Mouse (Mus musculus) fat pad, adult 2 months (tissue): ENCODE measurements around the gene Ddx5.
"Not testable (repeated sequence)": the region's sequence is repeated elsewhere in the genome, so short reads cannot be mapped to it uniquely, and the experiment has no call there.

Experiments used
- DNase-seq: peaks from one replicate; pipeline ENCODE4 v3.0.0-alpha.2; 2011; ENCODE audit warnings: low read depth, low spot score; ENCODE audit errors: extremely low read depth

Ddx5 gene

DNA sequence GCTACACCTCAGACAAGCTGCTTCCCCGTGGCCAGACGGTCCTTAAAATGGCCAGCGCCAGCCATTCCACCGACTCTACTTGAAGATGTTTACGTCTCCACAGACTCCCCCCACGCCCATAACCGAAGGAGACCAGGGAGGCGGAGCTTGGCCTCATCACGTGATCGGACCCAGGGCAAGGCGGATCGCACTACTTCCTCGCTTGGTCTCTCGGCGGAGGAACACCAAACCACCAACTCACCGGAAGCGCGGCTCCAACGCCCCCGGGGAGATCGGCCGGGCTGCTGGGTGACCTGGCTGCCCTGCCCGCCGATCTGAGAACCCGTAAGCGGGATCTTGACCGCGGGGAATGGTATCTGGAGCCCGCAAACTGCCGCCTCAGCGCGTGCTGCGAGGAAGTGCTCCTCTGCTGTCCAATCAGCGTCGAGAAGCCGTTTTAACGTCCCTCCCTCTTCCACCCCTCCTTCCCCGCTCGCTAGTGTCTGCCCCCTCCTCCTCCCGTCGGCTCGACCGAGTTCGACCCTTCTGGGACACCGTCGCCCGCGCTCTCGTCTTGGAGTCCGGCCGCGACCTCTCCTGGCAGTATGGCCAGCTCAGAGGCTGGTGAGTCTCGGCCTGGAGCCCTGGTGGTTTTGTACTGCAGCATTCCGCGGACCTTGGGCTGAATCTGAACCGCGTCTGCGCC lies at the start of gene Ddx5, which contains the start of gene Cep95:
TSS of gene Ddx5 (minus strand) at position 411 of the 685 bp plus-strand sequence.
TSS of gene Cep95 (plus strand) at position 478 of the 685 bp plus-strand sequence.
- peak; percentile 83 for DNase-seq

- no peak for DNase-seq
Measured at GRCm38 (mm10) chr11:106828079-106828478, 39.1 kb upstream of the Ddx5 start.

DNA sequence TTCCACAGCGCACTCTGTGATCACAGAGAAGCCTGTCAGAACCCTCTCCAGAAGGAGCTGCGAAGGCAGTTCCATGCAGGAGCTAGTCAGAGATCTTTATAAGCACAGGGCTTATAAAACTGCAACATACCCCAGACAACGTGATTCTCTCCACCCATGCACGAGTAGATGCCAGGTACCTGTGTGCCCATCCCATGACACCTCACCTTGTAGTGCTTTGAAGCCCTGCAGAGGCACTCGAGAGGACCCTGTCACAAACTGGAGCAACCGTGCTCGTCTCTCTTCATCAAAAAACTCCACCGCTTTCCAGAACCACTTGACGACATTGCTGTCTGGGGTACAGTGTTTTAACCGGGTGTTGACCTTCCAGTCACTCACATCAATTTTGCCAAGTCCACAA lies 35.4 kb upstream of the Ddx5 start:
- no peak for DNase-seq

DNA sequence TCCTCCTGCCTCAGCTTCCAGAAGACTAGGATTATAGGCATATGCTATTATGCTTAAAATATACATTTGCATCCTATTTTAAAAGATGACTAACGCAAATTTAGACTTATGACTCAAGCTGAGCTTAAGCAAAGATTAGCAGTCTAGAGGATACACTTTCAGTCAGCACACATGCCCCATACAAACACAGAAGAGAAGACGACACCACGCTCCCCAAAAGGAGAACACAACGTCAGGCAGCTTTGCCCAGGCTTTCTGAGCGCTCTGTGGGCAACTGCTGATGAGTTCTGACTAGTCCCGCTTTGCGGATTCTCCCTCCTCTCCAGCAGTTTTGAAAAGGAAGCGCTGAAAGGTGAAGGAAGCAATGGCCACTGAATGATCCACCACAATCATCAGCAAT lies 34.8 kb upstream of the Ddx5 start:
- DNase-seq: no peak

DNA sequence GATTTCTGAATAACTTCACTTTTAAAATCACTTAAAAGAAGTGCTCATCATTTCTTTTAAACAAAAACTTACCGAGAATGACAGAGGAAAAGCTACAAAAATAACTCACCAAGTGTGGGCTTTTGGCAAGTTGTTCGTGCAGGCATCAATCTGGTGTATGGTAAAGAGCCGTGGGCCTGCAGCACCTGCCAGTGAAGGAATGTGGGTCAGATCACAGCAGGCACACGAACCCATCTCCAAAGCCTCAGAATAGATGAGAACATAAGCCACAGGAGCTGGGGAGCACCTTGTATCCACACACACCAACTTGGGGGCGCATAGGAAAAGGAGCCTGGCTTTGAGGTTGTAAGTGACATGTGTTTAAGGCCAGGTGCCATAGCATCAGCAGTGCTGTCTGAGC lies 33.9 kb upstream of the Ddx5 start:
- DNase-seq: no peak

DNA sequence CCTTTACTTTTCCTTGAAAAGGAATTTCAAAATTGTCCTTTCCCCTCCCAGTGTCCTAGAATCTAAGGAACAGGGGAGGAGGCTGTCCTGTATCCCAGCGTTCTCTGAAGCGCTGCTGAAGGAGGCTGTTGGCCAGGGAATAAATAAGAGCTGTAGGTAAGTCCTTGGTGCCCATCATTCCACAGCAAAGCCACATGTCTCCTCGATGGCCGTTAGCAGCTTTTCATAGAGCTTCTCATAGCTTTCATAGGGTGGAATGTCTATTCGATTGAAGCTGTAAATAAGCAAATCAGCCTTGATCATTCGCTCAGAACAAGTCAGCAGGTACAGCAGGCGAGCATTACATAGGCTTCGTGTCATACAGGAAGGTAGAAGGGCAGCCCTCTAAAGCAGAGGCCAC lies 33.5 kb upstream of the Ddx5 start:
- DNase-seq: no peak

DNA sequence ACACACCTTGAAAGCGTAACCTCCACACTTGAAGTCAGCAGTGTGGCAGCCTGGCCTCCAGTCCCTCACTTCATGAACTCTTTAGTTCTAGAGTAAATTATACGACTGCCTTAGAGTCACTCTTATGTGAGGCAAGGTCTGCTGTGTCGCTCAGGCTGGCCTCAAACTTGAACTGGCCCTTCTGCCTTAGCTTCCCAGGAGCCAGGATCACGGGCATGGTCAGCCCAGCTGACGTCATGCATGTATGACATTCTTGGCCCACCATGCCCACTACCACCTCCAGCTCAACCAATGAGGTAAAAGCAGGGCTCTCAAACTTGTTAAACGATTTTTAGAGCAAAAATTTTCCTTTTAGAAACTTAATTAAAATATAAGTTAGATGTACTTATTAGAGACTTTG lies 32.4 kb upstream of the Ddx5 start:
- no peak for DNase-seq

DNA sequence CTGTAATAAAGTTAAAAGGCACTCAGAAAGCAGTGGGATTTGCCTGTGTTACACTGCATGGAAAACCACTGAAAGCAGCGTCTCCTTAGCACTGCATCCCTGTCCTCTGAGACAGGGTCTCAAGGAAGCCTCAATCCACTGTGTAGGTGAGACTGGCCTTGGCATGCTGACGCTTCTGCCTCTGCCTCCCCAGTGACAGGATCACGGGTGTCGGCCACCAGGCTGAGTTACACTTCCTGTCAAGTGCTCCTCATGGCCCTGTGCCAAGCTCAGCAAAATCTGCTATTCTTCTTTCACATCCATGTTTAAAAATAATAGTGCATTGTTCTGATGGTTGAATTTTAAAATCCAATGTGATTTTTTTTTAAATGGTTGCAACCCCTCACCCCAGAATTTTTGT lies 32.0 kb upstream of the Ddx5 start:
- DNase-seq: no peak

- DNase-seq: no peak
Measured at GRCm38 (mm10) chr11:106820252-106820651, 31.3 kb upstream of the Ddx5 start.

DNA sequence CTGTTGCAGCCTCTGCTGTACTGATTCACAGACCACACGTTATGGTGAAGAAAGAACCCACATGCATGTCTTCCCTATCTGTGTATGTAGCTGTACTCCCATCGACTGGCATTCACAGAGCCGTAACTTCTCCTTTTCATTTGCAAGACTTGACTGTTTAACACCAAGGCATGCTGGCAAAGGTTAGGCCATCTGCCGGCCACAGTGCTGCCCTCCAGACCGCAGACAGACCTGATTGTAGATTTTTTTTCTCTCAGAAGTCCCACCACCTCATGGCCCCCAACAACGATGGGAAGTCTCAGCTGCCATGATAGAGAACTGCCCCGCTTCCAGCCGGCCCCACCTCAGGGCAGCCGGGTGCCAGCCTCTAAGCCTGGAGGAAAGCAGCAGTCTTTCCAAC lies 30.6 kb upstream of the Ddx5 start:
- DNase-seq: no peak

GRCm38 (mm10) chr11:106818341-106818740 lies 29.4 kb upstream of the Ddx5 start:
- no peak for DNase-seq

GRCm38 (mm10) chr11:106817808-106818207 lies 28.8 kb upstream of the Ddx5 start:
- no peak for DNase-seq

DNA sequence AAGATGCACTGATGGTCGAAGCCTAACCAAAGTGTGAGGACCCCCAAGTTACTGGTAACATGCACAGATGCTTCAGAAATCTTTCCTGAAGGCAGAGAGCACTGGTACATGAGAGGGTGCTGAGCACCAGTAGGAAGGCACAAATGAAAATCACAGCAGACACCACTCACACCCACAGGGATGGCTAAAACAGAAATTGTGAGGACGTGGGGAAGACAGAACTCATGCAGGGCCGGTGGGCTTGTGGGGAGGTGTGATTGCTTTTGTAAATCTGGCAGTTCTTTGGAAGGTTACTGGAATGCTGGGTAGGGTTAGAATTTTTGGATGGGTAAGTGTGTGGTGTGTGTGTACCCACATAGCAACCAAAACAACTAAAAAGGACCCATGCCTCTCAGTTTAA lies 28.2 kb upstream of the Ddx5 start:
- DNase-seq: no peak

GRCm38 (mm10) chr11:106816316-106816715 lies 27.3 kb upstream of the Ddx5 start:
- DNase-seq: no peak

DNA sequence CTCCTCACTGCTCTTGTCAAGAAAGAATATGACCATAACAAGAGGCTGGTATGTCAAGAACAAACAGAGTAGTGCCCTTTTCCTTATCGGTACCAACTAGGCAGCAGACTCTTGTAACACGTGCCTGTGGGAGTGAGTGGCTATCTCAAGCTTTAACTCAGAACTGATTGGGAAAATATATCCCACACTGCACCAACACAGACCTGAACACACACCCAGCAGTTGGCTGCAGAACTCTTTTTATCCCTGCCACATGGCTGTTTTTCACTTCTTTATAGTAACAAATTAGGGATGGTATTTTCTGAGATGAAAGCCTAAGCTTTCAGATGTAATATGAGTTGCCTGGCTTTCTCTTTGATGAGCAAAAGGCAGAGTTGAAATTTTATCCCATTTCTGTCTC lies 26.8 kb upstream of the Ddx5 start:
- DNase-seq: no peak

GRCm38 (mm10) chr11:106815331-106815730 lies 26.3 kb upstream of the Ddx5 start:
- no peak for DNase-seq

GRCm38 (mm10) chr11:106814601-106815320 lies 25.8 kb upstream of the Ddx5 start:
- DNase-seq: no peak

DNA sequence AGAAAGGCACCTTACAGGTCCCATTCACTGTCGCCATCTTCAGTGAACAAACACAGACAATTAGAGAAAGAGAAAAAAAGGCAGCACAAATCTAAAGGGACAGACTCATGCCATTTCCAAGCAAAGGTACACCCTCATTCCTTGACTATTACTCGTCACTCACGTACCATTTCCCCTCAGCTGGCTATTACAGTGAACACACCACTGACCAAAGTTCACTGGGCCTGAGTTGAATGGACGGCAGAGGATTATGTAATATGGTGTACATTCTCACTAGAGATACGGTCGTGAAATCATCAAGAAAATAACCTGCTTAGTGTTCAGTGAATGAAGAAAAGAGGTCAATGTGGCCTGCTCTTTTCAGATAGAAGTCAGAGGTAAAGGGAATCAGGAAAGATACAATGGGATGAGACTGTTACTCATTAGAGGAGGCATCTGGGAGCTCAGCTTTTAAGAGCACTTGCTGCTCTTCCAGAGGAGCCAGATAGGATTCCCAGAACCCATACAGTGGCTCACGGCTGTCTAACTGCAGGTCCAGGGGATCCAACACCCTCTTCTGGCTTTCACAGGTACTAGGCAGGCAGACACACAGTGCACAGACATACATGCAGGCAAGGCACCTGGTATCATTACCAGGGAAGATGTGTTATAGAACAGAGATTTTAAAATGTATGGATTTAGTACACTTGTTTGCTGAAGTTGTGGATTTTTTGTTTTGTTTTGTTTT lies 23.6 kb upstream of the Ddx5 start:
- no peak for DNase-seq

- DNase-seq: not testable (repeated sequence)
Measured at GRCm38 (mm10) chr11:106807442-106807841, 18.5 kb upstream of the Ddx5 start.

GRCm38 (mm10) chr11:106802069-106802627 lies 13.2 kb upstream of the Ddx5 start:
- DNase-seq: no peak

DNA sequence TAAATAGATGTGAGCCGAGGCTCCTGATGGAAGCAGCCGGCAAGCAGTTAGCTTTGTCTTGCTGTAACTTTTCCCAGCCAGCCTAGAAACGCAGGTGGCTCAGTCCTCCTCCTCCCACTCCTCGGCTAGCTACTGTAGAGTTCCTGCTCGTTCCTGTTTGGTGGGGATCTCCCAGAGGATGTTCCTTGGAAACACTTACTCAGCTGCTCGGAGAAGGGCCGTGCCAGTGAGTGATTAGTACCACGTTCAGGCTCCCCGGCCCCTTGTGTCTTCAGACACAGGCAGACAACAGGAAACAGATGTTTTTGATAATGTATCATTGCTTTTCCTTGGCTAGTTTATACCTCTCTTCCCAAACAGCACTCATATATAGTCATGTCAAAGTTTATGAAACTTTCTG lies 6.7 kb upstream of the Ddx5 start:
- DNase-seq: no peak

- no peak for DNase-seq
Measured at GRCm38 (mm10) chr11:106793846-106794245, 4.9 kb upstream of the Ddx5 start.
